Mouse (Mus musculus): ENCODE data around the gene Rilpl1.

Gene Rilpl1

DNA sequence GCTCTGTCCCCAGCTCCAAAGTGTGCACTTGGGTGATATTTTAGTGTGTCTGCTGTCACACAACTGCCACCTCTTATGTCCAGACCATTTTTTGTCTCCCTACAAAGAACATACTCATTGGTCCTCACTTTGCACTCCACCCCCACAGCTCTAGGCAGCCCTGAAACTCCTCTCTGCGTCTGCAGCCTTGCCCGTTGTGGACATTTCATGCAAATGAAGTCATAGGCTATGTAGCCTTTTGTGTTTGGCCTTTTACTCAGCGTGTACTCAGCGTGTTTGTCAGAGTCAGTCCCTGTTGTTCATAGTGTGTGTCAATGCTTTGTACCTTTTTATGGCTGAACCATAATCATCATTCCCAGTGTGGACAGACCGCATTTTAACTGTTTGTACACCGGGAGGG is 81.7 kb downstream of the Rilpl1 start:
- no peak for DNase-seq

DNA sequence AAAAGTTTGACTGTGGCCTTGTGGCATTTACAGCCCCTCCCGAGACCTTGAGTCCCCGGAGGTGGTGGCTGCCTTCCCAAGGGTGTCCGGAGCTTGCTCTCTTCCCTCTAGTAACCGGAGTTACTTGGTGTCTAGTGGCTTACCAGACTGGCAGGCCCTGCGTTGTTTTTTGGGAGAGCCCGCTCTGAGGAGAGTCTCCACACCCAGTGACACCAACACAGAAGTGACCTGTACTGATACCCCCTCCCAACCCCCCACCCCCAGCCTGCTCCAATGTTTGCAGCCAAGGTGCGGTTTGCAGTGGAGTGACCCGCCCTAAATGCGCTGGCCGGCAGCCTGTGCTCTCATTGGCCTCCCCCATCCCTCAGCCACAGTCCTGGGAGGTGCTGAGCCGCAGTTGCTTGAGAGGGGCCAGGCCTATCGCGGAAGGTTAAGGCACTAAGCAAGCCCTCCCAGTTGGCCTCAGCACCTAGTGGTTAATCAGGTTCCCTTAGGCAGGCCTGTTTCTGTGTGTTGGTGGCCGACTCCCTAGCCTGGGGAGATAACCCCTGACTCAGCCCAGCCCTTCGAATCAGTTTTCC is 84.8 kb downstream of the Rilpl1 start:
- DNase-seq: peak; percentile 78

DNA sequence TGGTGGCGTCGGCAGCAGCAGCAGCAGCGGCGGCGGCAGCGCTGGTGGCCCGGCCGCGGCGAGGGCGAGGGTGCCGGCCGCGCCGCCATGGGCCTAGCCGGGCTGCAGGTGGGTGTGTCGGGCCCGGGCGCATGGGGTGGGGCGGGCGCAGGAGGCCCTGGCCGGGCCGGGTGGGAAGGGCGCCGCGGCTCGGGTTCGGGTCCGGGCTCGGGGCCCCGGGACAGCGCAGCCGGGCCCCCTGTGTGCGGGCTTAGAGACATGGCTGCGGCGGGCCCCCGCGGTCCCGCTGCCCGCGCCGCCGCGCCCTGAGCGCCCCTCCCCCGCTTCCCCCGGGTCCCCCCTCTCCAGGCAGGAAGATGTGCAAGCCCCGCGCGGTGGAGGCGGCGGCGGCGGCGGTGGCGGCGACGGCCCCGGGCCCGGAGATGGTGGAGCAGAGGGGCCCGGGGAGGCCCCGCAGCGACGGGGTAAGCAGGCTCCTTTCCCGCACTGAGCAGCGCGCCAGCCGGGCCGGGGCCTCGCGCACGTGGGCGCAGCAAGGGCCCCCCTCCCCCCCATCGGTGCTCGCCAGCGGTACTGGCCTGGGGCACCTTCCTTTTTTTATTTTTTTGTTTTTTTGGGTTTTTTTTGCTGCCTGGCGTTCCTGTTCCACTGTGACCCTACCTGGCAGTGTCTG is 85.4 kb downstream of the Rilpl1 start:
- DNase-seq: peak; percentile 52

DNA sequence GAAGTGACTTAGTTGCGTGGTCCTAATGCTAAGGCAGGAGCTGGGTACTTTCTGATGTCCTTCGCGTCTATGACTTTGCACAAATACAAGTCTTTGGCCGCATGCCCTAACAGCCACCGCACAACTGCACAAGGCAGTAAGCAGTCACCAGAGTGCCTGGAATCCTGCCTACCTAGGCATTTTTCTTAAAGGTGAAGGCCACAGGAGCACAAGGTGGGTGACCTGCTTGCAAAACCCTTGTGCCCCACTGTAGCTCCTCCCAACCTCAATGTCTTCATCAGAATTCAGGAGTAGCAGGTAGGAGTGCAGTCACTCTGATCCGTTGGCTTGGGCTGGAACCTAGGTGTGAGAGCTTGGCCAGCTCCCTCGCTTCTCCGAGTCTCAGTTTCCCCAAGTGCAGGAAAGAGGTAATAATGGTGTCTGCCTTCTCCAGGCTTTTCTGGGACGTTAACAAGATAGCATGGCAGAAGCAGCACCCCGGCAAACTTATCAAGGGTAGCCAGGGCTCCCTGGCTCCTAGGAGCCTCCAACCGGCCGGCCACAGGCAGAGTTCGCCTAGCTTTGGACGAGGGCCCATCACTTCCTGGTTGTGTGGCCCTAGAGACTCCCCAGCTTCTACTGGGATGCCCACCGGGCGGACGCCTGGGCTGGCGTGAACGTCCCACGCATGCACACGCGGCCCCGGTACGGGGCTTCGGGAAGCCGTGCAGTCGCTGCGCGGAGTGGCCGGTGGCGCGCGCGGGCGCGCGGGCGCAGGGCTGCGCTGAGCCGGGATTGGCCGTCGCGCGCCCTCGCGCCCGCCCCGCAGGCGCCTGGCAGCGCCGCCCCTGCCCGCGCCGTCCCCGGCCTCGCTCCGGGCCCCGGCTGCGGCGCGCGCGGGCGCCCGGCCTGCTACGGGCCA is 86.3 kb downstream of the Rilpl1 start:
- DNase-seq: peak; percentile 82

DNA sequence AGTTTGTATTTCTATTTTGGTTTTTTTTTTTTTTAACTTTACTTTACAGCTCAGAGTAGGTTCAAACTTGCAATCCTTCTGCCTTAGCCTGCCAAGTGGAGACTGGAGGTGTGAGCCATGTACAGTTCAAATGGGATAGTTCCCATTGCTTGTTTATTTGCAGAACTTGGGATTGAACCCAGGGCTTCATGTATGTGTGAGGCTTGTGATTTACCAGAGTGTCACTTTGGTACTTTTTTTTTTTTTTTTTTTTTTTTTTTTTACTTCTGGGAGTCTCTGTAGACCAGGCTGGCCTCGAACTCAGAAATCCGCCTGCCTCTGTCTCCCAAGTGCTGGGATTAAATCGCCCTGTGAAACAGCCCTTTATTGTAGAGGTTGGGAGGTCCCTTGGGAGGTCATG is 87.0 kb downstream of the Rilpl1 start:
- DNase-seq: no peak
